Mouse (Mus musculus): Measurements from ENCODE around the gene Necab2. TPM values are rescaled to one million over a fixed set of nuclear protein-coding genes. Genes with fewer than 3 reads are reported as not detected.

Gene Necab2
- polyA plus RNA-seq, 1 experiment from 2014 or later, result 1.2 TPM

DNA sequence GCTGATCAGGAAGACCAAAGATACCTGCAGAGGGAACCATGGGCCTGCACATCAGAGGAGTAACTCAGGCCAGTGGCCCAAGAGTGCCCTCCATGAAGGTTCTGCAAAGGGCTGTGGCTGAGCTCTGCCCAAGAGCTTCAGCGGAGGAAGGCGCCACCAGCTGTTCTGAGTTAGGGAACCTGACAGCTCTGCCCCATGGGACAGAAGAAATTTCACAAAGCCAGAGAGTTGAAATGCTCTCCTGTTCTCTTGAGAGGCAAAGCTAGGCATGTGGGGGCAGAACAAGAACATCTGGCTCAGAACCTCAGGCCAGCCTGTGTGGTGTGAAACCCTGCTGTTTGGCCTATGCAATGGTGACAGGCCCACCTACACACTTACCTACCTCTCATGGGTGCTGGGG is 53.3 kb downstream of the Necab2 start:
- H3K36me3 ChIP-seq (ENCODE audit: insufficient read depth, low read length), result no peaks in the 10 kb centered on the region
- H3K9me3 ChIP-seq (ENCODE audit: low read length), result no peaks in the 10 kb centered on the region
- no peak overlapping the region for H3K9ac ChIP-seq (replicated peaks; ENCODE audit: low read depth)
- DNase-seq (ENCODE audit: low spot score) (no peak), ATAC-seq (no peak)
- TF ChIP-seq EP300 (IDR thresholded peaks at IDR 0.05) (no peak), CTCF (IDR thresholded peaks at IDR 0.05) (no peak)
- H3K4me3 ChIP-seq (ENCODE audit: low read depth, low read length), result no peak overlapping the region
- H3K27ac ChIP-seq (ENCODE audit: low read length), result no peak overlapping the region
- no peak overlapping the region for H3K4me2 ChIP-seq (replicated peaks; ENCODE audit: low read depth, low read length)
- WGBS, result 85% methylated on average over 2 of the region's 2 CpGs
- H3K4me1 ChIP-seq (ENCODE audit: insufficient read depth, low read depth, low read length), result no peaks in the 10 kb centered on the region
- H3K27me3 ChIP-seq (replicated peaks; ENCODE audit: insufficient read depth, low read length), result no peaks in the 10 kb centered on the region

GRCm38 (mm10) chr8:119501598-119501997 is 55.1 kb downstream of the Necab2 start, which contains the start of gene Slc38a8:
TSS of gene Slc38a8 (minus strand) at chr8:119501698.
- no peak within 1 kb of the TSS for H3K4me3 ChIP-seq (ENCODE audit: low read depth, low read length)
- H3K36me3 ChIP-seq (ENCODE audit: insufficient read depth, low read length), result no peaks in the 10 kb centered on the region
- ATAC-seq (no peak), DNase-seq (ENCODE audit: low spot score) (no peak)
- no peaks in the 10 kb centered on the region for H3K27me3 ChIP-seq (replicated peaks; ENCODE audit: insufficient read depth, low read length)
- TF ChIP-seq CTCF (IDR thresholded peaks at IDR 0.05), result no peak
- no peak for TF ChIP-seq EP300 (IDR thresholded peaks at IDR 0.05)
- H3K9ac ChIP-seq (replicated peaks; ENCODE audit: low read depth), result no peak within 1 kb of the TSS
- no peak within 1 kb of the TSS for H3K27ac ChIP-seq (ENCODE audit: low read length)
- 26% methylated on average over 5 of the region's 5 CpGs for WGBS
- H3K9me3 ChIP-seq (ENCODE audit: low read length), result no peaks in the 10 kb centered on the region
- H3K4me1 ChIP-seq (ENCODE audit: insufficient read depth, low read depth, low read length), result no peaks in the 10 kb centered on the region
- no peak within 1 kb of the TSS for H3K4me2 ChIP-seq (replicated peaks; ENCODE audit: low read depth, low read length)

- ATAC-seq (no peak), DNase-seq (ENCODE audit: low spot score) (no peak)
- Histone ChIP-seq H3K4me3 (ENCODE audit: low read depth, low read length) (no peak overlapping the region), H3K27me3 (replicated peaks; ENCODE audit: insufficient read depth, low read length) (no peaks in the 10 kb centered on the region), H3K27ac (ENCODE audit: low read length) (no peak overlapping the region), H3K9ac (replicated peaks; ENCODE audit: low read depth) (no peak overlapping the region), H3K4me2 (replicated peaks; ENCODE audit: low read depth, low read length) (no peak overlapping the region), H3K36me3 (ENCODE audit: insufficient read depth, low read length) (no peaks in the 10 kb centered on the region), H3K4me1 (ENCODE audit: insufficient read depth, low read depth, low read length) (no peaks in the 10 kb centered on the region), H3K9me3 (ENCODE audit: low read length) (no peaks in the 10 kb centered on the region)
- 45% methylated on average over 4 of the region's 4 CpGs for WGBS
- TF ChIP-seq CTCF (IDR thresholded peaks at IDR 0.05), result no peak
- no peak for TF ChIP-seq EP300 (IDR thresholded peaks at IDR 0.05)
These were observed 55.6 kb downstream of the Necab2 start for GRCm38 (mm10) chr8:119502111-119502510.

- no peak for DNase-seq (ENCODE audit: low spot score)
These were observed 56.8 kb downstream of the Necab2 start for GRCm38 (mm10) chr8:119503191-119503767.

DNA sequence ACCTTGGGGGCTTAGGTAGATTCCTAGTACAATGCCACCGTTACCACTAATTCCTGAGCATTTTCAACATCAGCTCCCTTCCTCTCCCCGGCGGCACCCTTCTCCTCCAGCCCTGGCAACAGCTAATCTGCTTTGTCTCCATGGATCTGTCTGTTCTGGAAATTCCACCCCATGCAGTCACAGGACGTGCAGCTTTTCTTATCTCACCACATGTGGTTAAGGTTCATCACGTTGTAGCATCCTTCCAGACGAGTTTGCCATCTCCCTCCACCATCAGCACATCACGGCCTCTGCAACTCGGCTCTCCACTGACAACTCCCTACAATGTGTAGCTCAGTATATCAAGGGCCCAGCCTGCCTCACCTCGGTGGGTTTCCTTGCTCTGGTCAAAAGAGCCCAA is 59.0 kb downstream of the Necab2 start:
- TF ChIP-seq CTCF (IDR thresholded peaks at IDR 0.05) (no peak), EP300 (IDR thresholded peaks at IDR 0.05) (no peak)
- no peak overlapping the region for H3K4me2 ChIP-seq (replicated peaks; ENCODE audit: low read depth, low read length)
- no peak overlapping the region for H3K27ac ChIP-seq (ENCODE audit: low read length)
- H3K9me3 ChIP-seq (ENCODE audit: low read length), result no peaks in the 10 kb centered on the region
- no peaks in the 10 kb centered on the region for H3K4me1 ChIP-seq (ENCODE audit: insufficient read depth, low read depth, low read length)
- no peak overlapping the region for H3K4me3 ChIP-seq (ENCODE audit: low read depth, low read length)
- peaks cover 12% of the 10 kb centered on the region for H3K36me3 ChIP-seq (ENCODE audit: insufficient read depth, low read length)
- ATAC-seq, result no peak
- H3K9ac ChIP-seq (replicated peaks; ENCODE audit: low read depth), result no peak overlapping the region
- DNase-seq (ENCODE audit: low spot score), result no peak
- no peaks in the 10 kb centered on the region for H3K27me3 ChIP-seq (replicated peaks; ENCODE audit: insufficient read depth, low read length)
- WGBS, result 52% methylated on average over 9 of the region's 9 CpGs

More at GRCm38 (mm10) chr8:119503191-119503767, 56.8 kb downstream of the Necab2 start:
- Histone ChIP-seq H3K9me3 (ENCODE audit: low read length) (no peaks in the 10 kb centered on the region), H3K4me2 (replicated peaks; ENCODE audit: low read depth, low read length) (no peak overlapping the region), H3K27ac (ENCODE audit: low read length) (no peak overlapping the region), H3K4me1 (ENCODE audit: insufficient read depth, low read depth, low read length) (no peaks in the 10 kb centered on the region), H3K36me3 (ENCODE audit: insufficient read depth, low read length) (no peaks in the 10 kb centered on the region; the same call in 1 of the 2 replicates), H3K4me3 (ENCODE audit: low read depth, low read length) (no peak overlapping the region), H3K27me3 (replicated peaks; ENCODE audit: insufficient read depth, low read length) (no peaks in the 10 kb centered on the region), H3K9ac (replicated peaks; ENCODE audit: low read depth) (no peak overlapping the region)
- WGBS, result 56% methylated on average over 10 of the region's 10 CpGs
- ATAC-seq, result no peak
- TF ChIP-seq EP300 (IDR thresholded peaks at IDR 0.05) (no peak), CTCF (IDR thresholded peaks at IDR 0.05) (no peak)

DNA sequence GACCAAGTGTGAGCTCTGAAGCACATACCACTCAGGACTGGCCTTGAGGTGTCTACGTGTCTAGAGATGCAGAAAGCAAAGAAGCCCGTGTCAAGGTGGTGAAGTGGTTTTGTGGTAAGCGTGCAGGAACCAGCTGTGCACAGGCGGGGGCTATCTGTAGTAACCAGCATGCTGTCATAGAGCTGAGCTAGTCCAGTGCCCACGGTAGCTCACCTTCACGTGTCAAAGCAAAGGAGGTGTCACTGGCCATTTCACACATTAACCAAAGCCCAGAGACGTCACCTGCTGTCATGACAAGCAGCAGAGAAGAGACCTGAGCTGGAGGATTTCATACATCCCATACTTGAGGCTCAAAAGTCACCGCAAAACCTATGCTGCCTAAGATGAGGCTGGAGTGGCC is 59.6 kb downstream of the Necab2 start:
- Histone ChIP-seq H3K4me3 (ENCODE audit: low read depth, low read length) (no peak overlapping the region), H3K9ac (replicated peaks; ENCODE audit: low read depth) (no peak overlapping the region), H3K9me3 (ENCODE audit: low read length) (no peaks in the 10 kb centered on the region), H3K27me3 (replicated peaks; ENCODE audit: insufficient read depth, low read length) (no peaks in the 10 kb centered on the region), H3K4me1 (ENCODE audit: insufficient read depth, low read depth, low read length) (no peaks in the 10 kb centered on the region), H3K27ac (ENCODE audit: low read length) (no peak overlapping the region), H3K36me3 (ENCODE audit: insufficient read depth, low read length) (peaks cover 12% of the 10 kb centered on the region), H3K4me2 (replicated peaks; ENCODE audit: low read depth, low read length) (no peak overlapping the region)
- DNase-seq (ENCODE audit: low spot score) (no peak), ATAC-seq (no peak)
- TF ChIP-seq EP300 (IDR thresholded peaks at IDR 0.05) (no peak), CTCF (IDR thresholded peaks at IDR 0.05) (no peak)
- WGBS, result 72% methylated on average over 8 of the region's 8 CpGs

GRCm38 (mm10) chr8:119510471-119510870 is 64.0 kb downstream of the Necab2 start:
- no peak for TF ChIP-seq EP300 (IDR thresholded peaks at IDR 0.05)
- TF ChIP-seq CTCF (IDR thresholded peaks at IDR 0.05), result no peak
- ATAC-seq (no peak), DNase-seq (ENCODE audit: low spot score) (no peak)
- Histone ChIP-seq H3K4me3 (ENCODE audit: low read depth, low read length) (no peak overlapping the region), H3K9ac (replicated peaks; ENCODE audit: low read depth) (no peak overlapping the region), H3K4me1 (ENCODE audit: insufficient read depth, low read depth, low read length) (no peaks in the 10 kb centered on the region), H3K36me3 (ENCODE audit: insufficient read depth, low read length) (peaks cover 40% of the 10 kb centered on the region), H3K4me2 (replicated peaks; ENCODE audit: low read depth, low read length) (no peak overlapping the region), H3K27ac (ENCODE audit: low read length) (no peak overlapping the region), H3K27me3 (replicated peaks; ENCODE audit: insufficient read depth, low read length) (no peaks in the 10 kb centered on the region), H3K9me3 (ENCODE audit: low read length) (no peaks in the 10 kb centered on the region)
- WGBS, result 88% methylated on average over 9 of the region's 9 CpGs
